Mouse (Mus musculus): ENCODE results near the gene Fbxw10.
A peak's percentile ranks its signal among the peaks of the same experiment; 100 is the strongest.

The Fbxw10 gene

DNA sequence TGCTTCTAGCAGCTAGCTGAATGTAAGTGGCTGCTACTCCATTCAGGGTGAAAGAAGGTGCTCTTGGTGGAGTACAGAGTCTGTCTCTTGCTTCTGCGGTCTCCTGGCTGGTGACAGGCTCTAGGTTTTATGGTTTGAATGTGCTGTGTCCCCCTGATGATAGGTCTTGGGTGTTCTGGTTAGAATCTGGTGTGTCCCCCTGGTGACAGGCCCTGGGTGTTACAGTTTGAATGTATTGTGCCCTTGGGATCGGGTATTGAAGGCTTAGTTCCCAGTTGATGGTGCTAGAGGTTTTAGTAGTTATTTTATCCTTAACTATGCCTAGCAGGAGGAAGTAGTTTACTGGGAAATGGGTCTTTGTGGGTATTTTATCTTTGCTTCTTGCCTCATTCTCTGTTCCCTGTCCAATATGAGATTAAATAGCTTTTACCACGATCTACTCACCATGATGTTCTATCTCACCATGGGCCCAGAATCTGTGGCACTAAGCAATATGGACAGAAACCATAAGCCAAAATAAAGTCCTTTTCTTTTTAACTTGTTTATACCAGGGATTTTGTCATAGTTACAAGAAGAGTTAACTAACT, 62.9 kb downstream of the Fbxw10 start:
- DNase-seq (ENCODE audit: low spot score) = no peak

DNA sequence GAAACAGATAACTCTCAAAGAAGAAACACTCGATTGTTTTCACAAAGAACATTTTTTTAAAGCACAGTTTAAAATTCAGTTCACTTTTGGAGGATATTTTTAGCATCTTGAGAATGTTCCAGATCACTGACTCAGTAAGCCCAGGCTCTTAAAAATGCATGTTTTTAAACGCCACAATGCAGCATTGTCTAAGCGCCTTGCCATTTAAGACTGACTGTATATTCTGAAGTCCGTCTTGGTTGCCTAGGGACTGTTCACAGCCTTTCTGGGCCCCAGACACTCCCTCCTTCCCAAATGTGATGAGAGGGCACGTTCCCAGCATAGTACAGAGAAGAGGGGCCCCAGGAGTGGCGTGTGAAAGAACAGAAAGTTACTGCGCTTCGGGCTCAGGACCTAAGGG, 64.5 kb downstream of the Fbxw10 start:
- DNase-seq (ENCODE audit: low spot score) = no peak

DNA sequence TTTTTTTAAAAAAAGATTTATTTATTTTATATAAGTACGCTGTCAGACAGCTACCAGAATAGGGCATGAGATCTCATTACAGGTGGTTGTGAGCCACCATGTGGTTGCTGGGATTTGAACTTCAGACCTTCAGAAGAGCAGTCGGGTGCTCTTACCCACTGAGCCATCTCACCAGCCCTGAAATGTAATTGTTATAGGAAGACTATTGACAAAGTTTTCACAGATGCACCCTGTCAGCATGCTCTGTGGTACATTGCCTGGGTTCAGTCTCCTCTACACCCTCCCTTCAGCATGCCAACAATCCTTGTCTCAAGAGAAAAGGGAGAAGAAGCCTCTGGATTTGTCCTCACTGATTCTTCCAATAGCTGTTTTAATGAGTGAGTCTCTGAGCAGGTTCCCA, 66.3 kb downstream of the Fbxw10 start:
- no peak for DNase-seq (ENCODE audit: low spot score)

DNA sequence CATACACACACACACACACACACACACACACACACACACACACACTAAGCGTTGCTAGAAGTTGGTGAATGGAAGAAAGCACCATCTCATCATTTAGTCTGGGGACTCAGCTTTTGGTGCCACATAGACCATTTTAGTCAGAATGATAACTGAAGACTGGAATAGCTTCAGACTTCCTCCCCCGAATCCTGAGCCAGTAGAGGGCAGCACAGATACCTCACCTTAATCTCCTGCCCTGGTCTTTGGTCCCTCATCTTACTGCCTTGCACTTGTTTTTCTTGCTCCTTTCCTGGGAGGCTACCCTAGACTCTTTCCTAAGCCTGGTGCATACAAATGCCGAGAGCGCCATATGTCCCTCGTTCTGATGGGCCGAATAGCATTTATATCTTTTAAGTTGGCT, 67.7 kb downstream of the Fbxw10 start:
- no peak for DNase-seq (ENCODE audit: low spot score)

DNA sequence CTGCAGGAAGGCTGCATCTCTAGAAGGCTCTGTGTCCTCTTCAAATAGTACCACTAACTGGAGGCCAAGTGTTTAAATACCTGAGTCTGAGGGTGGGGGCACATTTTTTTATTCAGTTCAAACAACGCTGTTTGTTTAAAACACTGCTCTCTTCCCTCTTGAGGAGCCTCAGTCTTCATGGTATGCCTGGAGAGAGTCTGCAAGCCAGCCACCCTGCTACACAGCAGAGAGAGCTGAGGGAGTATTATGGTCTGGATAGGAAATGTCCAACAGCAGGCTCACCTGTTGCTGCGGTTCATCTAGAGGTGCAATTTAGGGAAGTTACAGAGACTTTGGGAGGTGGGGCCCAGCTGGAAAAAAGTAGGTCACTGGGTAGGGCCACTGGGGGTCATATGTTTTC, 68.6 kb downstream of the Fbxw10 start:
- no peak for DNase-seq (ENCODE audit: low spot score)

DNA sequence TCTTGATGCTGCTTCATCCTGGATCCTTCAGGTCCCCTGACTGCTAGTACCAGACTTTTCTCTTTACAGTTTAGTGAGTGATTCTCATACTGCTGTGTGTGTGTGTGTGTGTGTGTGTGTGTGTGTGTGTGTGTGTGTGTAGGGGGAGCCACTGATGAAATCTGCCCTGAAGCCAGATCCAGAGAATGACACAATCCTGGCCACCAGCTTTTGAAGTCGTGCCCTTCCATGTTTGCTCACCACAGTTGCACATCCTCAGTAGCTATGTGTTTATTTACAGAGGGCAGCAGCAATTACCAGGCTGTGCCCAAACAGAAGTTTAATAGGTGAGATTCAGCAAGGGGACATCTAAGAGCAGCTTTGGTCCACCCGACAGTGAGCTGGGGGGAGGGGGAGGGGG, 69.9 kb downstream of the Fbxw10 start:
- no peak for DNase-seq (ENCODE audit: low spot score)

DNA sequence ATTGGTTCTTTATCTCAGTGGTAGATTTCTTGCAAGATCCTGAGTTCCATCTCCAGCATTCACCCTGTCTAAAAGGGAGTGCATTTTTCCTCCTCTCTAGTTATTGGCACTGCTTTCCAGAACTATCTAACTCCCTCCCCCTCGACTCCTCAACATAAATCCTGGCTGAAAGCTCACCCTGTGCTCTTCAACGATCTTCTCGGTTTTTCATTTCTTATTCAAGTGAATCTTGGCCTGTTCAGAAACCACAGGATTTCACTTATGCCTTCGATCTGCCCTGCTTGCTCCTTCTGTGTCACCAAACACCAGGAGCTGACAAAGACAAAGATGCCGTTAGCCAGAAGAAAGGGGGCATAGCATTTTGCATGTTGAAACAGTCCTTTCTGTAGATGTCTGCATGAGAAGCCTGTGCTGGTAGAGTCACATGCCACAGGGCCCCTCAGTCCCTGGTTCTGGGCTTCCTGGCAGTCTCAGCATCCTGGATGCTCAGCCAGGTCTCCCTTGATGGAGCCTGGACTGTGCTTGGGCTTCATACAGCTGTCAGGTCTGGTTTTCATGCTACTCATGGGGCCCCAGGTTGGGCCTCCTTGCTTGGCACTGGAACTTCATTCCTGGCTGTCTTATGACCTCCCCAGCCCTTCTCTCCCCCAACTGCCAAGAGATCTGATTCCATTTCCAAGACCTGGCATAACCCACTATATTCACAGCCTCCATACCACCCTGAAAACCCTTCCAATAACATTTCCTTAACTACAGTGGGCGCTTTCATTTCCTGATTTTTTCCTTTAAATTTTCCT, 73.3 kb downstream of the Fbxw10 start:
- no peak for DNase-seq (ENCODE audit: low spot score)

DNA sequence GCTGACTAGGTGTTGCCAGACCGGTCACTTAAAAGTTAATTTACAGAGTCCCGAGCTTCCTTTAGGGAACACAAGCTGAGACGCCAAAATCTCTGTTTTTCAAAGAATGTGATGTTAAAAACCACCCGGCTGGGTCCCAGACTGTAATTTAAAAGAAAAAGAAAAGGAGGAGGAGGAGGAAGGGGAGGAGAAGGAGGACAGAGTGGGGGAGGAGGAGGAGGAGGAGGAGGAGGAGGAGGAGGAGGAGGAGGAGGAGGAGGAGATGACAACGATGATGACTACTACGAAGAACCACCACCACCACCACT, 73.8 kb downstream of the Fbxw10 start:
- no peak for DNase-seq (ENCODE audit: low spot score)

DNA sequence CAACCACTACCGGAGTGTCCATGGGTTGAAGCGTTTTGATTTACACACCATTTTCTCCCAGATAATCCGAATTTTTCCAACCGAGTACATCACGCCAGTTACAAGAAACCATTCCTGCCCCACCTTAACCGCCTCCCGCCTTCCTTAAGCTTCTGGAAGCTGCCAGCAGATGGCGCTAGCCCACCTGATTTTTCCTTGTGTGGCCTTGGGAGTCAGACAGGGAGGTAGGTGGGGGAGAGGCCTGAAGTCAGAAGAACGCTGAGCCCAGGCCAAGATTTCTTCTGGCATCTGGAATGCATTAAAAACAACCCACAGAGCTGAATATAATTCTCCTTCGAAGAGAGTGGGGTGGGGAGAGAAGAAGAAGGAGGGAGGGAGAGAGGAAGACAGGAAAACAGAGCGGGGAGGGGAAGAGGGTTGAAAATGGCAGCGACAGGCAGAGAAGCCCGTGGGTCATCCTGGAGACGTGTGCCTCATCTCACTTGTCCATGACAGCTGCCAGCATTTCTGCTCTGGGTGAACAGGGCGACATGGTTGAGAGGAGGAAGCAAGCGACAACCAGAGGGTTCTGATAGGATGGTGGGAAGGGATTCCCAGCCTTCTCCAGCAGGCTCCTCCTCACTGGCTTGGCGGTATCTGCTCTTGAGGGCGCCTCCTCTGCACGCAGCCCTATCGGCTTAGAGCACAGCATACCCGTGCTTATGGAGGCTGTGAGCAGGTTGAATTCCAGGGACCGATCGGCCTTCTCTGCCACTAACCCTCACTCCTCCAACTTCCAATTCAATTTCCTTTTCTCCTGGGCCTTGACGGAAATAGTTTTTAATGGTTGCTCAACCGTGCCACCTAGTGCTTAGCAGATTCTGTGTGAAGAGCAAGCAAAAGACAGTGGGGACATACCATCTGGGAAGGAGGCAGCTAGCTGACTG, 74.4 kb downstream of the Fbxw10 start:
- DNase-seq (ENCODE audit: low spot score) = peak; percentile 92

DNA sequence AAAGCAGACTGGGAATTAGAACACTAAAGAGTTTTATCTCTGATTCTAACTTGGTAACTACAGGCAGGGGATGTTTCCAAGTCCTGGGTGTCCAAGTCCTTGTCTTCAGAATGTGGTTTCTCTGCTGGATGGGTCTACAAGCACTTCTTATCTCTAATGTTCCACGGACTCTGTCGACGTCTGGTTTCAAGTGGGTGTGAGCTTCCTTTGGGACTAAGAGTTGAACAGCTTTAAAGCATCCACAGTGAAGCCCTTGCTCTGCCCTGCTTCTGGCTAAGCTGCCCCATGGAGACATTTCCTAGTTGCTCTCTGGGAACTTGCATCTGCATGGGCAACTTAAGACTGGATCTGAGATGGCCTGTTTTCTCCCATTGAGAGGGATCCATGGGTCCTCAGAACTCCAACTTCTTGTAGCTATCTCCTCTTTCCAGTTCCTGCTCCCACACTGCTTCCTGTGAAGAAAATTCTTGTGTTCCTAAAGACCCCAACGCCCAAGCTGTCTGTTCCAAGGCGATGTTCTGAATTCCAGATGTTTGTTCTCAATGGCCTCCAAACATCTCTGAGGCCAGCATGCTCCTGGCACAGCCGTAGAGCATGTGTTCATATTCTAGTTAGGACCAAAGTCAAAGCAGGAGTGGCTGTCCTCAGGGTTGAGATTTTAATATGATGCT, 77.4 kb downstream of the Fbxw10 start:
- no peak for DNase-seq (ENCODE audit: low spot score)

Data from ovary, postnatal 36 days (tissue).